Mouse (Mus musculus) ovary, postnatal 14 days (tissue): Measurements from ENCODE around the gene Hist1h4d.

Source experiments
- DNase-seq: peaks from one replicate; pipeline ENCODE4 v3.0.0; 2022; ENCODE audit warnings: low spot score

Hist1h4d gene

GRCm38 (mm10) chr13:23593051-23593770 lies 11.8 kb downstream of the Hist1h4d start:
- DNase-seq: no peak

- DNase-seq: no peak
These were observed 13.8 kb downstream of the Hist1h4d start for GRCm38 (mm10) chr13:23595185-23595584.

- DNase-seq: no peak
These were observed 14.4 kb downstream of the Hist1h4d start for GRCm38 (mm10) chr13:23595622-23596372.

DNA sequence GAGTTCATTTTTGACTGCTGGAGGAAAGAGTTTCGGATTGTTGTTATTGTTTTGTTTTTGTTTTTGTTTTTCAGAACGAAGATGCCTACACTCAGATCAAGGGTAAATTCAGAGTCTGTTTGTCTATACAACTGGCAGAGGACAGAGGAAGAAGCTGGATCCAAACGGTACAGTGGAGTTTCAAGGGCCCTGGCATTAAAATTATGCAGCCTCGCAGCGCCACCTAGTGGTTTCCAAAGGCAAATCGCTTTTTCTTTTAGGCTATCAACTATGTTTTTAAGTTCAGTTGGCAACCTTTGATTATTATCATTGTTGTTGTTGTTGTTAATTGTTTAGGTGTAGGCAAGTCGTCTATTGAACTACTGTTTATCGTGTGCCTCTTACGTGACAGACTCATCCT lies 16.6 kb downstream of the Hist1h4d start:
- DNase-seq: peak; percentile 79

- no peak for DNase-seq
These were observed 21.8 kb downstream of the Hist1h4d start for GRCm38 (mm10) chr13:23603182-23603699.

- DNase-seq: no peak
These were observed 23.1 kb downstream of the Hist1h4d start for GRCm38 (mm10) chr13:23604452-23604851.

DNA sequence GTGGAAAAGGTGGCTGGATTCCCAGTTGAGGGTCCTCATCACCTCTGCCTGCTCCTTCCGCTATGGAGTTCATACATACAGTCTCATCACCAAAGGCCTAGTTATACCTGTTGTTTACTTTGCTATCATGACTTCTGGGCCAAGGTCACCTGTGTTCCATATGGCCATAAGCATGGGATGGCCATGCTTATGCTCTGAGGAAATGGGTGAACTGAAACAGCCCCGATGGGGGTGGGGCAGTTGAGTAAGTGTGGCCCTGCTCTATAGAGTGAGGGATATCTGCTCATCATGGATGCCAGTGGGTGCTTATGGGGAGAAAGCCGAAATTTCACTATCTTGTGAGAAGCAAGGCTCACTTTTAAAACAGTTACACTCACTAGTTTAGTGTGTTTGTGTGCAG lies 23.7 kb downstream of the Hist1h4d start:
- no peak for DNase-seq

- DNase-seq: no peak
These were observed 27.8 kb downstream of the Hist1h4d start for GRCm38 (mm10) chr13:23609209-23609608.

DNA sequence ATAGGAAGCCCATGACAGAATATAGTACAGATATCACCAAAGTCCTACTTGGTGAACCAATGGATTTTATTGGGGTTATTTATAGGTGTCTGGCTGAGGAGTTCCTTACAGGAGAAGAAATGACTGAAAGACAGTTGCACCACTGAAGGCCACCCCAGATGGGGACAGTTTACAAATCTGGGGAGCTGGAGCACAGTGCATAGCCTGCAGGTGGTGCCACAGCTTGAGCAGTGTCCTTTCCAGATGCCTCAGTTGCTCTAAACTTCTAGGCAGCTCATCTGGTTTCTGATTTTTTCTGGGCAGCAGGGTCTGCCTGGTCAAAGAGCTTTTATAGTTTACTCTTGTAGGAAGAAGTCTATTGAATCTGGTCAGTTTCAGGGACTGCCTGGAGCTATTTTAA lies 28.4 kb downstream of the Hist1h4d start:
- DNase-seq: no peak

DNA sequence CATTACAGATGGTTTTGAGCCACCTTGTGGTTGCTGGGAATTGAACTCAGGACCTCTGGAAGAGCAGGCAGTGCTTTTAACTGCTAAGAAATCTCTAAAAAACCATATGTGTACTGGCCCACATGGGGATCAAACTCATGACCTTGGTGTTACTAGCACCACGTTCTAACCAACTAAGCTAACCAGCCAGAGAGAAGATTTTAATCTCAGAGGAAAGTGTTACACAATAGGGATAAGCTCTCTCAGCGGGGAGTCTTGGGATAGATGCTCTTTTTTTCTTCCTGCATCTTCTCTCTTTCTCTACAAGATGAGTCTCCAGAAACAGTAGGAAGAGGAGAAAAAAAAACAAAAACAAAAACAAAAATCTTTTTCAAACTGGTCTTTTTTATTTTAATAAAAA lies 29.0 kb downstream of the Hist1h4d start:
- DNase-seq: no peak

GRCm38 (mm10) chr13:23611638-23612037 lies 30.2 kb downstream of the Hist1h4d start:
- DNase-seq: no peak

GRCm38 (mm10) chr13:23620056-23620732 lies 38.8 kb downstream of the Hist1h4d start:
- no peak for DNase-seq

DNA sequence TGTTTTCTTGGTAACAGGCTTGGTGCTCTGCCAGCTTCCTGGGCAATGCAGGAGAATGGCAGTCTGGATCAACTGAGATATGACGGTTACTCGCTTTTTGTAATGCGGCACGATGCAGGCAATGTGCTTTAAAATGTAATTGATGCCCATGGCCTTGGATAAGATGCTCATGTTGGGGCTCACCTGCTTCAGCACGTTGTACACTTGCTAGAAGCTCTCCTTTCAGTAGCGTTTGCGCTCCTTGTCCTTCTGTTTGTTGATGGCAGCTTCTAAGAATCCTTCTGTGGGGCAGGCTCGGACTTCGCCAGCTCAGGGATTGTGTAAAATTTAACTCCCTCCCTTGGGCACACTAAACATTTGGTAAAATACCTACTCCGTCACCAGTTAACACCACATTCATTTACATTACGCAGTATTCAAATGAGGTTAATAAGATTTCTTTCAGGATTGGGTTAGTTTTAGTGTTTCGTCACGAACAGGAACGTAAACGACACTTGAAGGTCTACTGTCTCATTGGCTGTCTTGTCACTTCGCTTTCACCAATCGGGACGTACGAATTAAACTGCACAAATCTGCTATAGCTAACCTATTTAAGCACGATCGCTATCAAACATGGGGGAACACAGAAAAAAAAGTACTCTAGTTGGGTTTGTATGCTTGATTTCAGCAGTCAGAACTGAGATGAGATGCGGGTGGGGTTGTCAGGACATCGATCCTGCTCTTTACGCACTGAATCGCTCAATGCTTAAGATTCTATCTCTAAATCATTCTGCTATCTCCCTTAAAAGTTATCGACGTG lies 39.5 kb downstream of the Hist1h4d start, which contains the start of gene Hist1h2be:
Hist1h2be (minus strand) TSS at position 392 of the 799 bp plus-strand sequence.
- DNase-seq: peak; percentile 54

- peak; percentile 53 for DNase-seq
These were observed 40.3 kb downstream of the Hist1h4d start for GRCm38 (mm10) chr13:23621532-23622174.

DNA sequence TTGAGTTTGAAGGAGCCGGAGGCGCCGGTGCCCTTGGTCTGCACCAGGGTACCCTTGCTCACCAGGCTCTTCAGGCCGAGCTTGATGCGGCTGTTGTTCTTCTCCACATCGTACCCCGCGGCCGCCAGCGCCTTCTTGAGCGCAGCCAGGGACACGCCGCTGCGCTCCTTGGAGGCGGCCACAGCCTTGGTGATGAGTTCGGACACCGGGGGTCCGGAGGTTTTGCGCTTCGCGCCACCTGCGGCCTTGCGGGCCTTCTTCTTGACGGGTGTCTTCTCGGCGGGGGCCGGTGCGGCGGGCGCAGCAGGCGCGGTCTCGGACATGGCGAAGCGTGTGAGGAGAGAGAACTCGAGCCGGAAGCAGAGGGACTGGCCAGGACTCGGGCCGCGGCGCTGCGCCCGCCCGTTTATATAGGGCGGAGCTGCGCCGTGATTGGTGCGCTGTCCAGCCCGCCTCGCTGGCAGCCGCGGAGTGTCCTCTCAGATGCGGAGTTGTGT lies 40.8 kb downstream of the Hist1h4d start, which contains the start of gene Hist1h1e:
Hist1h1e (minus strand) TSS at position 384 of the 497 bp plus-strand sequence.
- peak; percentile 96 for DNase-seq

- DNase-seq: no peak
These were observed 41.6 kb downstream of the Hist1h4d start for GRCm38 (mm10) chr13:23622861-23623450.

GRCm38 (mm10) chr13:23630653-23631052 lies 49.3 kb downstream of the Hist1h4d start:
- no peak for DNase-seq
